Mouse (Mus musculus) large intestine, adult 2 months (tissue): ENCODE measurements around the gene Plekhm2. TPM values are rescaled to one million over a fixed set of nuclear protein-coding genes. Genes with fewer than 3 reads are reported as not detected.

Source experiments
- DNase-seq: peaks from one replicate; pipeline ENCODE4 v3.0.0-alpha.2; 2012; ENCODE audit warnings: low read depth, low spot score
- WGBS: fragments of 180-500 bp; shearing (Covaris S2); methylation state at CpG from one replicate; pipeline ENCODE4 v1.1.7; 2018; 5-methylcytosine and 5-hydroxymethylcytosine counted together
- polyA plus RNA-seq: library from polyadenylated mRNA; depleted of rRNA; stranded (reverse); fragments of >200 nt; gene quantifications from 2 replicates; pipeline ENCODE4 v1.2.3, GENCODE M21; 2012

Gene Plekhm2
- polyA plus RNA-seq, 1 experiment, result 11.7 TPM

- DNase-seq, result no peak
- 84% methylated on average over 7 of the region's 7 CpGs for WGBS
Observed at GRCm38 (mm10) chr4:141641353-141641771, 23.3 kb downstream of the Plekhm2 start.

GRCm38 (mm10) chr4:141639474-141639873 lies 25.2 kb downstream of the Plekhm2 start:
- DNase-seq, result no peak
- WGBS, result 75% methylated on average over 11 of the region's 11 CpGs

- WGBS, result 97% methylated on average over 5 of the region's 5 CpGs
- DNase-seq, result no peak
Observed at GRCm38 (mm10) chr4:141636693-141637092, 28.0 kb downstream of the Plekhm2 start.

- WGBS, result 82% methylated on average over 9 of the region's 9 CpGs
- DNase-seq, result no peak
Observed at GRCm38 (mm10) chr4:141635991-141636390, 28.7 kb downstream of the Plekhm2 start.

- 89% methylated on average over 21 of the region's 21 CpGs for WGBS
- no peak for DNase-seq
Observed at GRCm38 (mm10) chr4:141632111-141632873, 32.4 kb downstream of the Plekhm2 start.

GRCm38 (mm10) chr4:141631250-141631649 lies 33.4 kb downstream of the Plekhm2 start:
- 94% methylated on average over 20 of the region's 20 CpGs for WGBS
- no peak for DNase-seq

- 90% methylated on average over 11 of the region's 11 CpGs for WGBS
Observed at GRCm38 (mm10) chr4:141630021-141630420, 34.7 kb downstream of the Plekhm2 start.

GRCm38 (mm10) chr4:141628661-141629060 lies 36.0 kb downstream of the Plekhm2 start:
- DNase-seq, result no peak
- 86% methylated on average over 14 of the region's 14 CpGs for WGBS

More at GRCm38 (mm10) chr4:141630021-141630420, 34.7 kb downstream of the Plekhm2 start:
- DNase-seq, result no peak

GRCm38 (mm10) chr4:141627502-141627901 lies 37.2 kb downstream of the Plekhm2 start:
- 93% methylated on average over 5 of the region's 5 CpGs for WGBS
- no peak for DNase-seq

- WGBS, result 91% methylated on average over 16 of the region's 16 CpGs
- no peak for DNase-seq
Observed at GRCm38 (mm10) chr4:141625774-141626550, 38.7 kb downstream of the Plekhm2 start.

GRCm38 (mm10) chr4:141624983-141625773 lies 39.5 kb downstream of the Plekhm2 start:
- DNase-seq, result no peak
- 76% methylated on average over 19 of the region's 19 CpGs for WGBS

- no peak for DNase-seq
- 79% methylated on average over 8 of the region's 8 CpGs for WGBS
Observed at GRCm38 (mm10) chr4:141624134-141624533, 40.6 kb downstream of the Plekhm2 start.

- DNase-seq, result no peak
- 0% methylated on average over 1 of the region's 1 CpGs for WGBS
Observed at GRCm38 (mm10) chr4:141623666-141624065, 41.0 kb downstream of the Plekhm2 start, which contains the start of gene Slc25a34. TSS of gene Slc25a34 (minus strand) at chr4:141623821.

GRCm38 (mm10) chr4:141623037-141623436 lies 41.7 kb downstream of the Plekhm2 start:
- WGBS, result 36% methylated on average over 11 of the region's 11 CpGs
- DNase-seq, result no peak

GRCm38 (mm10) chr4:141622580-141622979 lies 42.1 kb downstream of the Plekhm2 start:
- WGBS, result 55% methylated on average over 5 of the region's 5 CpGs
- DNase-seq, result no peak

- WGBS, result 73% methylated on average over 8 of the region's 8 CpGs
- DNase-seq, result no peak
Observed at GRCm38 (mm10) chr4:141622091-141622490, 42.6 kb downstream of the Plekhm2 start.

- WGBS, result 89% methylated on average over 8 of the region's 8 CpGs
- DNase-seq, result no peak
Observed at GRCm38 (mm10) chr4:141621297-141621696, 43.4 kb downstream of the Plekhm2 start.

GRCm38 (mm10) chr4:141619299-141619883 lies 45.3 kb downstream of the Plekhm2 start:
- 63% methylated on average over 9 of the region's 9 CpGs for WGBS
- DNase-seq, result no peak

- DNase-seq, result no peak
- 3% methylated on average over 20 of the region's 20 CpGs for WGBS
Observed at GRCm38 (mm10) chr4:141618565-141619243, 46.0 kb downstream of the Plekhm2 start, which contains the start of gene Tmem82. TSS of gene Tmem82 (minus strand) at chr4:141618633.
